Comparison of ENCODE assay signal across 8 mouse cellular contexts in genomic region chr1:86526116-86526788, GRCm38 (mm10). TPM values are rescaled to one million over a fixed set of nuclear protein-coding genes. Genes with fewer than 3 reads are reported as not detected.
DNase-seq lines count a peak whose midpoint lies in the region; ATAC-seq and TF ChIP-seq lines count a peak whose summit lies in the region.

Gene Ptma, plus strand, starts transcription at chr1:86526726.

- H3K4me2 ChIP-seq in forebrain, embryonic 16.5 days (ENCODE audit: low read length): peak within 1 kb of the TSS; percentile 96
- H3K4me2 ChIP-seq in lung, embryonic 14.5 days: peak within 1 kb of the TSS; percentile 98

- 0% methylated on average over 47 of the region's 63 CpGs for WGBS in forebrain, embryonic 16.5 days
- under 1% methylated on average over 53 of the region's 63 CpGs for WGBS in lung, embryonic 14.5 days
- WGBS in olfactory bulb, adult 2 months: under 1% methylated on average over 59 of the region's 63 CpGs
- under 1% methylated on average over 61 of the region's 63 CpGs for WGBS in thymus, adult 2 months

- H3K36me3 ChIP-seq in G1E (replicated peaks): peaks cover 35% of the 10 kb centered on the region
- H3K36me3 ChIP-seq in forebrain, embryonic 16.5 days (ENCODE audit: control insufficient read depth, insufficient read depth): peaks cover 7% of the 10 kb centered on the region
- H3K36me3 ChIP-seq in lung, embryonic 14.5 days (ENCODE audit: insufficient read depth): peaks cover 32% of the 10 kb centered on the region
- peaks cover 18% of the 10 kb centered on the region for H3K36me3 ChIP-seq in thymus, adult 2 months (ENCODE audit: control insufficient read depth, insufficient read depth, low read length)

- peak; percentile 79 for ATAC-seq in G1E (ENCODE audit: extremely low read depth, insufficient number of reproducible peaks, low FRiP score, poor library complexity, severe bottlenecking)
- ATAC-seq in forebrain, embryonic 16.5 days: peak; percentile 95
- ATAC-seq in lung, embryonic 14.5 days (ENCODE audit: insufficient read depth): peak; percentile 93

- intact Hi-C loops in heart, postnatal 36 days (cut with DNase I): no loop called here

- H3K27me3 ChIP-seq in G1E (ENCODE audit: insufficient read depth, low read length): peaks cover 10% of the 10 kb centered on the region; the same call in 1 of the 2 replicates
- H3K27me3 ChIP-seq in forebrain, embryonic 16.5 days (replicated peaks; ENCODE audit: control insufficient read depth, insufficient read depth, low read length): no peaks in the 10 kb centered on the region
- H3K27me3 ChIP-seq in lung, embryonic 14.5 days (ENCODE audit: insufficient read depth, low read length): no peaks in the 10 kb centered on the region
- no peaks in the 10 kb centered on the region for H3K27me3 ChIP-seq in thymus, adult 2 months (ENCODE audit: control insufficient read depth, insufficient read depth, low read length)

- TF ChIP-seq CTCF in G1E (IDR thresholded peaks at IDR 0.05; ENCODE audit: low read depth, low read length): no peak
- no peak for TF ChIP-seq CTCF in layer of hippocampus, adult 2 months (conservative IDR thresholded peaks at IDR 0.05)
- TF ChIP-seq CTCF in lung, embryonic 14.5 days (IDR thresholded peaks at IDR 0.05; ENCODE audit: low read depth): no peak
- TF ChIP-seq CTCF in olfactory bulb, adult 2 months (IDR thresholded peaks at IDR 0.05; ENCODE audit: insufficient read depth, low read depth, low read length): no peak
- TF ChIP-seq CTCF in thymus, adult 2 months (IDR thresholded peaks at IDR 0.05; ENCODE audit: borderline replicate concordance, control insufficient read depth, extremely low read depth, insufficient read depth, low read length, poor library complexity): 0 out of 2 replicates have a peak, but pooled peaks have one; percentile 37

- peak; percentile 83; the same call in 1 of the 2 replicates for TF ChIP-seq POLR2A in olfactory bulb, adult 2 months (IDR thresholded peaks at IDR 0.05; ENCODE audit: insufficient read depth, low read depth, low read length)
- TF ChIP-seq POLR2A in thymus, adult 2 months (IDR thresholded peaks at IDR 0.05; ENCODE audit: control insufficient read depth, extremely low read depth, insufficient read depth, low read length, poor library complexity): peak; percentile 75; the same call in 1 of the 2 replicates

- peak within 1 kb of the TSS; percentile 90 for H3K4me3 ChIP-seq in G1E (ENCODE audit: low read depth, low read length)
- peak within 1 kb of the TSS; percentile 98 for H3K4me3 ChIP-seq in forebrain, embryonic 16.5 days (replicated peaks; ENCODE audit: low read length)
- H3K4me3 ChIP-seq in layer of hippocampus, adult 2 months: peak within 1 kb of the TSS; percentile 93
- peak within 1 kb of the TSS; percentile 99 for H3K4me3 ChIP-seq in lung, embryonic 14.5 days (ENCODE audit: low read depth, low read length)
- H3K4me3 ChIP-seq in olfactory bulb, adult 2 months (ENCODE audit: insufficient read depth, low read depth, low read length): peak within 1 kb of the TSS; percentile 88
- H3K4me3 ChIP-seq in thymus, adult 2 months (ENCODE audit: control insufficient read depth, insufficient read depth, low read length): peak within 1 kb of the TSS; percentile 67

- H3K9ac ChIP-seq in forebrain, embryonic 16.5 days (replicated peaks; ENCODE audit: low read depth, low read length): peak within 1 kb of the TSS; percentile 99
- H3K9ac ChIP-seq in lung, embryonic 14.5 days: peak within 1 kb of the TSS; percentile 100

- DNase-seq in G1E (ENCODE audit: low spot score): peak; percentile 100
- DNase-seq in cerebellum, adult 18-20 months: peak; percentile 97 to 99
- peak; percentile 96 to 97 for DNase-seq in heart, postnatal 36 days
- DNase-seq in layer of hippocampus, adult 2 months (ENCODE audit: low spot score in 2 of 2): peak; percentile 99 to 100
- DNase-seq in lung, embryonic 14.5 days: peak; percentile 100
- peak; percentile 97 for DNase-seq in thymus, adult 2 months

- H3K4me1 ChIP-seq in G1E (ENCODE audit: insufficient read depth, low read depth, low read length): peaks cover 62% of the 10 kb centered on the region
- H3K4me1 ChIP-seq in forebrain, embryonic 16.5 days (replicated peaks; ENCODE audit: control insufficient read depth, insufficient read depth, low read length): peaks cover 28% of the 10 kb centered on the region
- H3K4me1 ChIP-seq in lung, embryonic 14.5 days (ENCODE audit: insufficient read depth): peaks cover 9% of the 10 kb centered on the region
- H3K4me1 ChIP-seq in olfactory bulb, adult 2 months (ENCODE audit: control insufficient read depth, insufficient read depth, low read length): peaks cover 24% of the 10 kb centered on the region
- H3K4me1 ChIP-seq in thymus, adult 2 months (replicated peaks; ENCODE audit: control insufficient read depth, insufficient read depth, low read length): peaks cover 31% of the 10 kb centered on the region

- no peaks in the 10 kb centered on the region for H3K9me3 ChIP-seq in G1E (replicated peaks)
- no peaks in the 10 kb centered on the region for H3K9me3 ChIP-seq in forebrain, embryonic 16.5 days (ENCODE audit: control insufficient read depth, low read length)
- no peaks in the 10 kb centered on the region for H3K9me3 ChIP-seq in lung, embryonic 14.5 days (ENCODE audit: low read depth, low read length)

- H3K27ac ChIP-seq in forebrain, embryonic 16.5 days (ENCODE audit: low read length): peak within 1 kb of the TSS; percentile 100
- peak within 1 kb of the TSS; percentile 99 for H3K27ac ChIP-seq in layer of hippocampus, adult 2 months
- peak within 1 kb of the TSS; percentile 100 for H3K27ac ChIP-seq in lung, embryonic 14.5 days (ENCODE audit: low read depth)
- H3K27ac ChIP-seq in olfactory bulb, adult 2 months (ENCODE audit: insufficient read depth, low read depth, low read length): peak within 1 kb of the TSS; percentile 100
- peak within 1 kb of the TSS; percentile 77 for H3K27ac ChIP-seq in thymus, adult 2 months (ENCODE audit: control insufficient read depth, insufficient read depth, low read length)

RNA-seq across cellular contexts. Expression of gene Ptma, which starts in this region (rescaled TPM):
- 2,671 and 3,097 TPM in 2 replicates for total RNA-seq in G1E (2014; fragmentation: Nextera tagmentation)
- total RNA-seq in G1E (2017): 4,796 and 5,087 TPM in 2 replicates
- 14,052 and 14,774 TPM in 2 replicates for polyA plus RNA-seq in G1E (2012)
- polyA plus RNA-seq in forebrain, embryonic 16.5 days (2015; fragmentation: Nextera tagmentation; extraction: Ambion mirVana): 1,987 and 2,275 TPM in 2 replicates
- 100 to 1,000 TPM; 202 to 234 TPM for total RNA-seq in heart, postnatal 36 days (2021)
- 100 to 1,000 TPM; 478 to 491 TPM for total RNA-seq in layer of hippocampus, adult 2 months (2021)
- 3,453 and 3,547 TPM in 2 replicates for polyA plus RNA-seq in lung, embryonic 14.5 days (2014; fragmentation: Nextera tagmentation; extraction: Ambion mirVana)
- 1,950 and 2,456 TPM in 2 replicates for polyA plus RNA-seq in olfactory bulb, adult 2 months (2012; ENCODE audit: insufficient read depth, insufficient read length, low replicate concordance, missing spikeins)
- 2,341 and 3,054 TPM in 2 replicates for polyA plus RNA-seq in thymus, adult 2 months (2012; rRNA removed)

Comparison
In these comparisons a context has a peak if more than half of its experiments do, and no peak if none do; other contexts are left out.
1. Peak in every context shown above with its lines: DNase-seq, ATAC-seq, H3K4me3 ChIP-seq and H3K27ac ChIP-seq.
2. RNA of gene Ptma (total RNA-seq): 2,671 to 5,087 TPM in G1E; 478 to 491 TPM in layer of hippocampus, adult 2 months and 202 to 234 TPM in heart, postnatal 36 days; every median in the first group is over 4 times any median in the second.